Mouse (Mus musculus) retina, adult 2 months (tissue): ENCODE results near the gene Klhdc4.

Source experiments
- DNase-seq: peaks from one replicate; pipeline ENCODE4 v3.0.0-alpha.2; 2012; ENCODE audit warnings: low read depth, low spot score

Gene Klhdc4

GRCm38 (mm10) chr8:121751407-121751806 is 78.0 kb downstream of the Klhdc4 start:
- peak; percentile 36 for DNase-seq

- no peak for DNase-seq
These were observed 78.9 kb downstream of the Klhdc4 start for GRCm38 (mm10) chr8:121750512-121750911.

GRCm38 (mm10) chr8:121749501-121749900 is 79.9 kb downstream of the Klhdc4 start:
- no peak for DNase-seq
